Mouse (Mus musculus) megakaryocyte progenitor cell, adult 5-6 weeks (primary cell): ENCODE data around the gene Cfap61. TPM values are rescaled to one million over a fixed set of nuclear protein-coding genes. Genes with fewer than 3 reads are reported as not detected.

ENCODE experiments used
- ATAC-seq: replicated peaks from 2 replicates; pipeline ENCODE4 v1.8.0; 2016; ENCODE audit warnings: mild to moderate bottlenecking, moderate TSS enrichment, inconsistent platforms; ENCODE audit not compliant: poor library complexity
- total RNA-seq, 2 experiments: library from RNA; stranded (forward) in 1 of 2; stranded (reverse) in 1 of 2; fragments of 157-497, 149-512 nt in 1 of 2; fragments of 200-1000 nt in 1 of 2; gene quantifications; 2 replicates each; pipeline versions ENCODE4 v1.2.3 to v1.2.4; 2015 to 2017

Cfap61 gene
- total RNA-seq, 2 experiments from 2014 or later = 0.04 to 0.10 TPM

DNA sequence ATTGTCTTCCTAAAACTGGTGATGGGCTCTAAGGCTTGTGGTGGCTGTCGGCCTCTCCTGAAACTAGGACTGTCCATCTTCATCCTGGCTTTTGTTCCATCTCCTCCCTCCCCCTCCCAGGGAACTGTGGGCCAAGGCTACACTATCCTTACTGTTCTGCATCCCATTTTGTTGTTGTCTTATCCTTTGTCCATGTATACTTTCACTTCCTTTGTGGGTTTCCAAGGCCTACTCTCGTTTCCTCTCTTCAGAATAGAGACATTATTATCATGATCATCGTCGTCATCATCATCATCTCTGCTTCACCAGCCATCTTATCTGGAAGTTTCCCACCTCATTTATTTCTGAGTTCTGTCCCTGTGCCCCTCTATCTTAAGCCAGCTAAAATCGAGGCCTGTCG lies 199.7 kb downstream of the Cfap61 start:
- peak; percentile 85 for ATAC-seq

DNA sequence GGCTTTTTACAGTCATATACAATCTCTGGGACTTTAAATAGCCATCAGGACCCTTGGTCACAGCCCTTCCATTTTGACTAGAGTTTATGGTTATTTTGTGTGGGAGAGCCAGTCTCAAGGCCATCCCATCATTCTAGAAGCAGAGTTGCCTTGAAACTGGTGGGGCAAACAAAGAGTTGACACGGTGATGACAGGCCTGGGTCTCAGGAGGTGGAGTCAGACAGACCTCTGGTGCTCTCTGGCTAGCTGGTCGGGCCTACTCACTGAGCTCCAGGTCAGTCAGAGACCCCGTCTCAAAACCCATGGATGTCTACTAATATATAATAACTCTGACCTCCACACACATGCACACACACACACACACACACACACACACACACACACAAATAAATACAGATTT lies 206.1 kb downstream of the Cfap61 start:
- ATAC-seq = no peak

DNA sequence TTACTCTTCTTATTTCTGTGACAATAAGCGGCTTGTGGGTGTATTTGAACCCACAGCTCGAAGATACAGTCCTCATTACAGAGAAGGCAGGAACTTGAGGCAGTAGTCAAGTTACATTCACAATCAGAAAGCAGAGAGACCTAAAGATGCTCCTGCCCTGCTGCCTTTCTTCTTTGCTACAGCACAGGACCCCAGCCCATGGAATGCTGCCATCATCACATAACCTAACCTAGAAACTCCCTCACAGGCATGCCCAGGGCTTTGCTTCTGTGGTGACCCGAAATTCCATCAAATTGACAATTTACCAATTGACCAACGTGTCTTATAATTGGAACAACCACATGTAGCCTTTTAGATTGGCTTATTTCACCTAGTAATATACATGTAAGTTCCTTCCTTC lies 212.7 kb downstream of the Cfap61 start:
- ATAC-seq = no peak

DNA sequence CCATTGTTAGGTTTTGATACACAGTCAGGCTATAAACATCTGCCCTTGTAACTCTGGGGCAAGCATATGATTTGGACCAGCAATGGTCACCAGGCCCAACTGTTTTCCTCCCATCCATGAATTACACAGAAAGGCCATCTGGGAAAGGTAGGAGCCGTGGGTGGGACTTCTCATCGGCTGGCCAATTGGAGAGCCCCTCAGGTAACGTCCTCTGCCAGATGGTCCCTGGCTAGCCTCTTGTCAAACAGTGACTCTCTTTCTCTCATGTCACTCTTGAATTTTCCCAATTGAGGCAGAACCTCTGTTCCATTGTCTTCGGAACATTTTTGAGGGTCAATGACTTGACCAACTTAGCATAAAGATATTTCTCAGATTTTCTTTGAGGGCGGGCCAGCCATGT lies 213.2 kb downstream of the Cfap61 start:
- no peak for ATAC-seq

DNA sequence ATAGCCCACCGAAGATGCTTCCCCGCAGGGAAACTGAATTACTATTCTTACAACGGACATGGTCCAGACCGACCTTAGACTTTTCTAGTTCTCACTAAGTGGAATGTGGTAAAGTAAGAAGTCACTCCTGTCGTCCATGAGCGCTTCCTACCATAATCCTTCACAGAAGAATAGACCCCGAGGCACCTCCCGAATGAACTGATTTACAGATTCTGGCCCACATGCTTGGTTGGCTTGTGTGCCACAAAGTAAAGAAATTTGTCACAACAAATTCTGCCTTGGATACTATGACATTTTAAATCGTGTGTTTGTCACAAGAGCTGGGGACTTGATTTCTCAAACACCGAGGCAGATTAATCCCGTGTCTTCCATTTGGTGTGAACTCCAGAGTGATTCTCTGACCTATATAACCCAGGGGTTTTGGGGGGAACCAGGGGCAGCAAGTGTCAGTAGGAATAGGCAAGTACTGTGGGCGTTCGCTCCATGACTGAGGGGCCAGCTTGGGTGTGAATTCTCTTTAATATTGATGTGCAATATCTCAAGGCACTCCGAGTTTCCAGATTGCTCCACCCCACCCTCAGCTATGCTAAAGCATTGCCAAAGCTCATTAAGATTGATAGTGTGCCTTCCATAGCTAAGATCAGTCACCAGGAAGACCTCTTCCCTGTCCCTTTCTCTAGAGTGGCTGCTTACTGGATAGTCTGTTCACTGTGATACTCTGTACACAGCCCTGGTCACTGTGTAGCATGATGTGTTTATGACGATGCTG lies 214.8 kb downstream of the Cfap61 start:
- no peak for ATAC-seq

DNA sequence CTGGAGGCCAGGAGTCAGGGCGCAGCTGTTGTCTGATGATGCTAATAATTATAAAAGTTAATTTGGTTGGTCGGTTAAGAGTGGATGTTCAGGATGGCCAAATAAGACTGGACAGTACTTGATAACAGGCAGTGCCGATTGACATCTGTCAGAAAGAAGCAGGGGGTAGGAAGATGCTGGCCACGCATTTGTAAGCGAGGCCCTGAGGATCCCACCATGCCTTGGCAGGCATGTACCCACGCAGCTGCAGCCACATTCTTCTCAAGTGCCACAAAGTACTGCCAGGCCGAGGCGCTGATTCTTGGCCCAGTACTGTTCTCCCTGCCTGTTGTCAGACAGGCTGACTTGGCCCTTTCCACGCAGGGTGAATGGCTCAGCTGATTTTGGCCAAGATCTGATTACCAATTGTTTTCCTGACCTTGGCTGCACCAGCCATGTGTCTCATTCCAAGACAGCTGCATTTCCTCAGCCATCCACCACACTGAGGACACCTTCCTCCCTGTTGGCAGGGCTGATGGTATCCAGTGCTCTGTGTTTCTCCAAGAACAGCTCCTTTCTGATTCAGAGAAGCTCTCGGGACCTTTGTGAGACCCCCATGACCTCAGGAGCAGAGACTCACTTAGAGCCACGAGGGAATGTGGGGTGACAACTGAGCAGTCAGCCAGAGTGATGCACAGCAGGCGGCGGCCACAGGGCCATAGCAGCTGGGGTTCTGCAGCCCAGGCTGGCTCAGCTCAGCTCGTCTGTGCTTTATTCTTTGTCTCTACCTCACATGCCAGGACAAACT lies 233.6 kb downstream of the Cfap61 start:
- no peak for ATAC-seq

DNA sequence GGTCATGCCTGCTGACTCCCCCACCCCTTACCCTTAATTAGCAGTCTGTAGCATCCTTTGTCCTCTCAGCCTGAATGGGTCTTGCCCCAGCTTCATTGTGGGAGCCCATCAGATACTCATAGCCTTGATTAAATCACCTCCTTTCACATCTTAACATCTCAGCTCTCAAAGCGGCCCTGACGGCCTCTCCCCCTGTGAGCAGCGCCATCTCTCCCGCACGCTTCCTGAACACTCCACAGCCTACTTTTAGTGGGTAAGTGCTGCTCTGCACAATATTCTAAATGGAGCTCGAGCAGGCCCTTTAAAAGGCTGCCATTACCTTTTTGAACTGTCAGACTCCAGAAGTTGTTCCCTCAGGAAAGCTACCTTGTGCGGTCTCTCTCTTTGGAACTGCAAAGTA lies 234.9 kb downstream of the Cfap61 start:
- ATAC-seq = no peak

DNA sequence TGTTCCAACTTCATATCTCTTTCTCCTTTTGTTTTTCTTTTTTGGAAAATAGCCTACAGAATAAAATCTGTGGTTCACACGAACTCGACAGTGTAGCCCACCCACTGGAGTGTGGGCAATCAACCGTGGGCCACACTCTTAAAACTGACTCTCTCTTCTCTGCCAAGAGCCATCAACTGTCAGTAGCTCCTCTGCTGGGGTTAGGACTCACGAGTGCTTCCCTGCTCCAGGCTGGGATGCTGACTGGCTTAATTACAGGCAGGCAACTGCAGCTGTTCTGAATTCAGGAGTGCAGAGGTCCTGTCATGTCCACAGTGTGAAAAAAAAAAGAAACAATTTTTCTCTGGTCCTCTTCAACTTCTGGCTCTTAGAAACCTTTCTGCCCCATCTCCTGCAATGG lies 237.5 kb downstream of the Cfap61 start:
- no peak for ATAC-seq

DNA sequence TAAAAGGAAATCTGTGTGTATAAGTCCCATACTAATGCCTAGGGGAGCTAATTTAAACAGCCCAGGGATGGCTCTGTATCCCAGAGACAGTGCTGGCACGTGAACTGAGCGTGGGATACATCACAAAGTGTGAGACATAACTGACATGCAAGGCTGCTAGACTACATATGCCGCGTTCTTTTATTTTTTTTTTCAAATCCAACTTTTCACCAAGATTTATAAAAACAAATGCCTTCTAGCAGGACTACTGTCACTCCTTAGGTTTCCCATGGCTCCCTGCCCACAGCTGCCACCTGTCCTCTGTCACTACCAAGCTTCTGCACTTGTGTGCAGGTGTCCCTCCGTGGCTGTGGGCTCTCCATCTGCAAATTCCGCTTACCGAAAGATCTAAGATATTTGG lies 239.6 kb downstream of the Cfap61 start:
- no peak for ATAC-seq

DNA sequence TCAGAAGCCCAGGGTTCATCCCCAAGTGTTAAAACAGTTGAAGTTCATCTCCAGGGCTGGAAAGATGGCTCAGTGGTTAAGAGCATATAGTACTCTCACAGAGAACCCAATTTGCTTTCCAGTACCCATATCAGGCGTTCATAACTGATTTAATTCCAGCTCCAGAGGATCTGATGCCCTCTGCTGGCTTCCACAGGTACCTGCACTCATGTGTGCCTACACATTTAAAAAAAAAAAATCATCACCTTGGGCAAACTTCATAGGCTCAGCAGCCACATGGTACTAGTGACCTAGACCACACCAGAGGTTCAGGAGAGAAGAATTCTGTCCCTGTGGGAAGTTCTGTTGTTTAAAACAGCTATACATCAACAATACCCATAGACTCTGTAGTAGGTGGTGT lies 244.1 kb downstream of the Cfap61 start:
- no peak for ATAC-seq

DNA sequence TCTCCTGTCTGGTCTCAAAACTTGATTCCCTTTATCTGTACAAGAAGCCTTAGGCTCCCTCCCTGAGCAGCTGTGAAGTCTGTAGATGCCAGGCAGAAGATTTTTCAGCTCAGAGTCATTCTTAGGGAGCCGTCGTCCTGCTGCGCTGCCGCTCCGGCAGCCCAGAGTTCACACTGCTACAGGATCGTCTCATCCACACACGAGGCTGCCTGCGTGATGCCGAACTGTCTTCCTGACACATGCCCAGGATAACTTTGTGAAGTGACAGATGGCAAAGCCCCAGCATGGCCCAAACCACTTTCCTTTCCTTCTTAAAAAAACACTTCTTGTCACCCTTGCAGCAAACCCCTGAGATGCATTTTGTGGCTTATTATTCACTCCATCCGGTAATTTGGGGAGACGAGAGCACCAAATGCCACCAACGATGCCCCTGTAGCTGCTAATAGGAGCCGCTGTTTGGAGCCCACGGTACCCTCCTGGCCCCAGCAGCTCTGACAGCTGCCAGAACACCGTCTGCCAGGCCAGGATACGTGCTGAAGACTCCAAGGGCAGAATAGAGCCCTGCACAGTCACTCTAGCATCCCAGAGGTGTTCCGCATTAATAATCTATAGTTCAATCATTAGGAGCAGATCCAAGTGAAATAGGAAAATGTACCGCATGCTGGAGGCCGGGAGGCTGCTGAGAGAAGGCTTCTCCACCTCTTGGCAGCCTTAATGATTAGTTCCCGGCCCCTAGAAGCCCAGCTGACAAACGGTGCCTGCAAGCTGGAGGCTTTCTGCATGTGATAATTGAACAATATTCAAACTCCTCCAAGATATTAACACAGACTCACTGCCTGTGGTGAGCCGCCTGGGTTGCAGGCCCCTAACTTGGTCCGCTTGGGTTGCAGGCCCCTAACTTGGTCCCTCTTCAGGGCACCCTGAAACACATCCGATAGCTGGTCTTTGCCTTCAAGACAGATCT lies 249.5 kb downstream of the Cfap61 start:
- ATAC-seq = no peak

DNA sequence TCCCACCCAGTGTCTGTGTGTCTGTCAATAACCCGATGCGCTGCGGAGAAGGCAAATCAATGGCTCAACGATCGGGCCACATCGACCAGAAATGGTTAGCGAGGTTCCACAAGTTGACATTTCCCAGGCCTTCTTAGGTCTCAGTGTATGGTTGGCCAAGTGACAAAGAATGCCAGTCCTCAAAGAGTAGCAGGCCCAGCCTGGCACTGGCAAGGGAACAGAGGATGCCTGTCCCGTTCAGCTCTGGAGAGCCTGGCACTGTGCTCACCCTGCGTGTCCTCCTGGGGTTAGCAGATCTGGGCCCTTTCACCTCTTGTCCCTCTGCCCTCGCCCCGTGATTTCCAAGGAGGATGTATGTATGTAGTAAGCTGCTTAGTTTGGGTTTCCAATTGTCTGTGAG lies 261.5 kb downstream of the Cfap61 start:
- ATAC-seq = no peak

DNA sequence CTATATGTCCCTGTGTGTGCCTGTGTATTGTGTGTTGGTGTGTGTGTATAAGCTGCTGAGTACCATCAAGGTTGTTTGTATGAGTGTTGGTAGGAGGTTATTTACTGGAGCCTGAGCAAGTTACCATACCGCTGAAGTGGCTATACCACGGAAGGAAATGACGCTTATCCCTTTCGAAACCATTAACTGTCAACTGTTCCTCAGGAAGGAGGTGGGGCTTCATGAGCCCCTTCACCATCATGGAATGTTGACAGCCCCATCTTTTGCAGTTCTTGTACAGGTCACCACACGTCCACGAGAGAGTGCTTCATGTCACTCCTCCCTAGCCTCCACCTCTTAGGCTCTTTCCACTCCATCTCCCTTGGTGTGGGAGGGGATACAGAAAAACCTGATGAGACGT lies 263.4 kb downstream of the Cfap61 start:
- peak; percentile 95 for ATAC-seq

DNA sequence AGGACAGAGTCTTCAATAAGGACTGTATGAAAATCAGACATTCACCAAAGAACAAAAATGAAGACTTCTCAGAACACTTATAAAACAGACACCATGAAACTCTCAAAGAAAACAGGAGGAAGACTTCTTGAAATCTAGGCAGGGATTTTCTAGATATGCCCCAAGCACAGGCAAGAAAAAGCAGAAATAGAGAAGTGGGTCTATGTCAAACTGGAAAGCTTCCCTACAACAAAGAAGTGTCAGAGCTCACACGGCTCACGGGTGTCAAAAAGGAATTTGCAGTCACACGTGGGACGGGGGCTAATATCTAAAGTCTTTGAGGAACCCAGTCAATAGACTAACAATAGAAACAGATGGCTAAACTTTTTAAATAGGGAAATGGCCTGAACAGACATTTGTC lies 276.4 kb downstream of the Cfap61 start:
- ATAC-seq = peak; percentile 51; the same call in 1 of the 2 replicates

DNA sequence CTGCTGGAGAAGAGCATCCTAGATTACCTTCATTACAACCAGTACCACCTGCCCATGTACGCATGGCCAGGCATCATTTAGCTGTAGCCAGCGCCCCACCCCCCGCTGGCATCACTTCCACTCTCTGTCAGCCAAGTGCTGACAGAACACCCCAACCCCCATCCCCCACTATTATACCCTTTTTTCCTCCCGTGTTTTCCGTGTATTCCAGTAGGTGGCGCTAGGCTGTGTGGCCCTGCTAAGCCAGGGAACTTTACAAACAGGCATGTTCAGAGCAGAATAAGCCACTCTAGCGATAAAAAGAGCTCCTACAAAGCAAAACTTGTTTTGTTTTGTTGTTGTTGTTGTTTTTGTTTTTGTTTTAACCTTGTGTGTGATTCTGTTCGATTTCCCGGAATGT lies 280.1 kb downstream of the Cfap61 start:
- ATAC-seq = peak; percentile 88

DNA sequence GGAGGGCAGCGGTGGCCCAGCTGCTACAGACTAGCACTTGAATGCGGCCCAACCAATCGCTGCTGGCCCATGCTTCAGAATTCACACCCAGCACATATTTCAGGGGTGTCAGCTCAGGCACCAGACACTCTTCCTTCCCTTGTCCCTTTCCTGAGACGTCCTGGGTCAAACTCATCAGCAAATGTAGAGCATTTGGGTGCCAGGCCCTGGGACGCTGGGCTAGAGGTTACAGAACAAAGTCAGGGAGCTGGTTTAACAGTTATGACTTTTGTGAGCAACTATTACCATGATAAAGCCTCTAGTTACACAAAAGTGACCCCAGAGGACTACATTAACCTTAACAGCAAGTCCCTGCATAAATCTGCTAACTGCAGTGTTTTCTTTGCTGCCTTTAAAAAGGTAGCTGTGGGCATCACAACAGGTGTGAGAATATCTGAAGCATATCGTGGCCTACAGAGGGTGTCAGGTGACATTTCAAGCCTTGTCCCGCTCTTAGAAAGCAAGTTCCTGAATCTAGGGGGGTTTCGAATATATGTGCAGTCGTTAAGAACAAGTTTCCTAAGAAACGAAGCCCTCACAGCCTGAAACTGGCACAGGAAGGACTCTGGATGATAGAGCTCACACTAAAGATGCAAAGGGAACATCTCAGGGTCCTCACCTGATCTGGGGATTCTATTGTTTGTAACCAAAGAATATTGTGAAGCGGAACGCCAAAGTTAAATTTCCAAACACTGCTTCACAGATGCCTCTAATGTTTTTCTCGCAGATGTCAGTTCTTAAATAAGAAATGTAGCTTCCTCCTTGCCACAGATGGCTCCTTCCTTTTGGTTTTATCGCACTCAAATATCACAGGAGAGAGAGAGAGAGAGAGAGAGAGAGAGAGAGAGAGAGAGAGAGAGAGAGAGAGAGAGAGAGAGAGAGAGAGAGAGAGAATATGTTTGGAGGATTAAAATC lies 281.8 kb downstream of the Cfap61 start:
- no peak for ATAC-seq

DNA sequence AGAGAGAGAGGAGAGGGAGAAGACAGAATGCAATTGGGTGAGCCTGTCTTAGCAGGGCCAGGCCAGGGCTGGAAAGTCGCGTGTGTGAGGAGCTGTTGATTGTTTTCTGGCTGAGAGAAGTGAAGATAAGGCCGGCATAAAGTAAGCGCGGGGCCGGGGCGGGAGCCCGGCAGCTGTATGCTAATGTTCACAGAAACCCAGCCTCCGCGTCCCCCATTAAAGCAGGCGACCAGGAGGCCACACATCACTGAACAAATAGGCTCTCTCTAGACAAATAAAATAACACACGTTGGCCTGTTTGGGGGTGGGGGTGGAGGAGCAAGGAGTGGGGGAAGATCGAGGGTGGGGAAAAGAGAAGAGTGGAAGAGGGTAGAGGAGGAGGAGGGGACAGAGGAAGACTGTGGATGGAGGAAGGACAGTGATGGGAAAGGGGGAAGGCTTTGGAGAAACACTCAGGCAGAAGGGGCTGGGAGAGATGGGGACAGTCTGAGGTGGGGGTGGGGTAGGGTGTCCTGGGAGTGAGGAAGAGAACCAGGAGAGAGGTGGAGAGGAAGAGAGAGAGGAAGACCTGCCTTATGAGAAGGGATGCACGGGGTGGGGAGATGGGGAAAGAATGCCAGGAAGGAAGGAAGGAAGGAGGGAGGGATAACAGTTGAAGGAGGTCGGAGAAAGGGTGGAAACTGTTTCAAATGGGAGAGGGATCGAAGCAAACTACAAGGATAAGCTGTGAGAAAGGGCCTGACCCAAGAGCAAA lies 282.8 kb downstream of the Cfap61 start:
- peak; percentile 27 for ATAC-seq

DNA sequence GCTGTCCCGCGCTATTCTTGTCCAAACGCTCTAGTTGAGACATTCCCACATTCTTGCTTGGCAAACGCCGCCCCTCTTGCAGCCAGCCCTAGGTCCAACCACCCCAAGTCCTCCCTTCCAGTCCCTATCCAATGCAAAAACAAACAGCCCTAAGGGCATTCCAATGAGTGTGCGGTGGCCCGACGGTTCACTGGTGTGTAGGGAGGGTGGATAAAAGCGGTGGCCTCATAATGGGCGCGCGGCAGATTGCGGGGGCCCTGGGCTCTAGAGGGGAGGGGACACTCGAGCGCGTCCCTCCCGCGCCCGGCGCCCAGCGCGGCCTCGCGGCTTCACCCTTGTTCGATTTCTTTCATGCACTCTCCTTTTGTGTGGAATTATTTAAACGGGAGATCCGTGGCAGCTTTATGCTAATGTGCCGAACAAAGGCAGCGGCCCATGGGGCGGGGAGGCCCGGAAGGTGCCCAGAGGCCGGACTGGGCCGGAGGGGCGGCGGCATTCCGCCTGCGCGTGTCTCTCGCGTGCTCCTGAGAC lies 283.6 kb downstream of the Cfap61 start:
- no peak for ATAC-seq

DNA sequence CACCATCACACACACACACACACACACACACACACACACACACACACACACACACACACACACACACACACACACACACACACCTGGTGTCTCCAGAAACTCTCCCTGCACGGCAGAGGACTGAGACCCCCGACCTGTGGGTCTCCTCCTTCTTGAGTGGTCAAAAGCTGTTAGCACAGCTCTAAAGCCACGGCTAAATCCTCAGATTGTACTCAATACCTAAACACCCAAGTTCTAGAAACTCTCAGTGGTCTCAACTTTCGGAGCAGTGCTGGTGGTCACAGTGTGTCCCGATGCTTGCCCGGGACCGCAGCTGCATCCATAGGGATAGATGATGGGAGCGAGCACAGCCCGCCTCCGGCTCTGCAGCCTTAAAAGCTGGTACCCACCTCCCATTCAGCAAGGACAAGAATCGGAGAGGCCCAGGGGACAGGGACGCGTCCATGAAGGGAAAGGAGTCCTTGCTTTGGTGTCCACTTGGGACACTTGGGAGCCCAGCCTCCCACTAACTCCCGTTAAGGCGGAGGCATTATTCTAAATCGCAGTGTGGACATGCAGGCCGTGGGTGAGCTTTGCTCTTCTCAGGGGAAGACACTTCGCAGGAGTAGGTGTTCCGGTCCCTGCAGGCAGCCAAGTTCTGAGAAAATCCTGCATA lies 284.4 kb downstream of the Cfap61 start:
- no peak for ATAC-seq
